Mouse (Mus musculus) cortical plate, adult 2 months (tissue): ENCODE results near the gene Ndufb7. TPM values are rescaled to one million over a fixed set of nuclear protein-coding genes. Genes with fewer than 3 reads are reported as not detected.
"Not testable (repeated sequence)": the region's sequence is repeated elsewhere in the genome, so short reads cannot be mapped to it uniquely, and the experiment has no call there.

Experiments used
- H3K27ac ChIP-seq: fragments of 200-500 bp; 2 replicates; pipeline ENCODE4 v1.5.1; 2012; ENCODE audit warnings: low read length, control low read depth, inconsistent platforms; ENCODE audit not compliant: insufficient read depth
- H3K4me1 ChIP-seq: fragments of 200-500 bp; 2 replicates; pipeline ENCODE4 v1.6.1; 2011; ENCODE audit warnings: low read length; ENCODE audit not compliant: control insufficient read depth, insufficient read depth
- H3K4me3 ChIP-seq: fragments of 200-500 bp; 2 replicates; pipeline ENCODE4 v1.5.1; 2011; ENCODE audit warnings: mild to moderate bottlenecking, low read length, control low read depth; ENCODE audit not compliant: insufficient read depth
- CTCF ChIP-seq: fragments of 200-500 bp; IDR thresholded peaks from 2 replicates; pipeline ENCODE4 v1.5.1; 2011; ENCODE audit warnings: mild to moderate bottlenecking, control low read depth, low read length; ENCODE audit not compliant: insufficient read depth; ENCODE audit errors: extremely low read depth
- POLR2A ChIP-seq: fragments of 200-500 bp; IDR thresholded peaks from 2 replicates; pipeline ENCODE4 v1.6.1; 2011; ENCODE audit warnings: mild to moderate bottlenecking, low read length, control low read depth; ENCODE audit not compliant: insufficient read depth; ENCODE audit errors: extremely low read depth
- polyA plus RNA-seq: library from polyadenylated mRNA; depleted of rRNA; stranded (reverse); fragments of >200 nt; gene quantifications from 2 replicates; pipeline ENCODE4 v1.2.3, GENCODE M21; 2012; rRNA removed

The Ndufb7 gene
- 324 and 325 TPM in 2 replicates for polyA plus RNA-seq

GRCm38 (mm10) chr8:83566469-83567395, at the start of gene Ndufb7:
Gene Ndufb7 (plus strand): TSS chr8:83566671.
- Histone ChIP-seq H3K27ac (peak within 1 kb of the TSS; percentile 83), H3K4me3 (peak within 1 kb of the TSS; percentile 90), H3K4me1 (peaks cover 5% of the 10 kb centered on the region)
- peak; percentile 82 for TF ChIP-seq CTCF
- TF ChIP-seq POLR2A, result peak; percentile 63; the same call in 1 of the 2 replicates

GRCm38 (mm10) chr8:83520432-83520831, 46.0 kb upstream of the Ndufb7 start:
- Histone ChIP-seq H3K4me3 (no peak overlapping the region), H3K27ac (no peak overlapping the region), H3K4me1 (no peaks in the 10 kb centered on the region)
- TF ChIP-seq POLR2A, result no peak
- TF ChIP-seq CTCF, result no peak

- H3K4me1 ChIP-seq, H3K27ac ChIP-seq: not testable (repeated sequence)
These were observed 45.6 kb upstream of the Ndufb7 start for GRCm38 (mm10) chr8:83520907-83521306.

GRCm38 (mm10) chr8:83521310-83521709, 45.2 kb upstream of the Ndufb7 start:
- Histone ChIP-seq H3K4me1 (no peaks in the 10 kb centered on the region), H3K27ac (no peak overlapping the region), H3K4me3 (no peak overlapping the region)
- TF ChIP-seq CTCF (no peak), POLR2A (no peak)

More at GRCm38 (mm10) chr8:83520907-83521306, 45.6 kb upstream of the Ndufb7 start:
- not testable (repeated sequence) for H3K4me3 ChIP-seq

- H3K4me1 ChIP-seq, result no peaks in the 10 kb centered on the region
- no peak for TF ChIP-seq CTCF
- TF ChIP-seq POLR2A, result no peak
- H3K4me3 ChIP-seq, result no peak overlapping the region
- H3K27ac ChIP-seq, result no peak overlapping the region
These were observed 31.7 kb upstream of the Ndufb7 start for GRCm38 (mm10) chr8:83534802-83535201.

GRCm38 (mm10) chr8:83535736-83536135, 30.7 kb upstream of the Ndufb7 start, which contains the start of gene Olfr370:
Gene Olfr370 (plus strand): TSS chr8:83535780.
- no peak for TF ChIP-seq CTCF
- no peak for TF ChIP-seq POLR2A
- no peaks in the 10 kb centered on the region for H3K4me1 ChIP-seq
- no peak within 1 kb of the TSS for H3K4me3 ChIP-seq
- no peak within 1 kb of the TSS for H3K27ac ChIP-seq

GRCm38 (mm10) chr8:83562669-83563068, 3.8 kb upstream of the Ndufb7 start:
- Histone ChIP-seq H3K4me1 (no peaks in the 10 kb centered on the region; the same call in 1 of the 2 replicates), H3K4me3 (no peak overlapping the region), H3K27ac (no peak overlapping the region)
- TF ChIP-seq POLR2A (no peak), CTCF (no peak)

GRCm38 (mm10) chr8:83563246-83563645, 3.2 kb upstream of the Ndufb7 start:
- TF ChIP-seq POLR2A (no peak), CTCF (no peak)
- H3K4me3 ChIP-seq, result no peak overlapping the region
- H3K4me1 ChIP-seq, result peaks cover 2% of the 10 kb centered on the region
- H3K27ac ChIP-seq, result no peak overlapping the region

GRCm38 (mm10) chr8:83565731-83566375, 618 bp upstream of the Ndufb7 start:
- TF ChIP-seq POLR2A (no peak), CTCF (no peak)
- Histone ChIP-seq H3K4me1 (peaks cover 5% of the 10 kb centered on the region), H3K4me3 (no peak overlapping the region), H3K27ac (no peak overlapping the region)

GRCm38 (mm10) chr8:83567668-83568067, 1.2 kb downstream of the Ndufb7 start:
- H3K4me1 ChIP-seq, result peaks cover 5% of the 10 kb centered on the region
- TF ChIP-seq POLR2A (no peak), CTCF (no peak)
- H3K4me3 ChIP-seq, result peak overlapping the region; percentile 90
- H3K27ac ChIP-seq, result no peak overlapping the region
